Mouse (Mus musculus) E14TG2a.4 (cell line): ENCODE measurements at regions not wholly inside any gene's neighbourhood (a gene's known extent, or its start where the extent isn't known, plus 50 kb on each side); places are given as distances from the start of the nearest gene placed in this dataset.

Experiments used
- CTCF ChIP-seq: conservative IDR thresholded peaks from 2 replicates; pipeline ENCODE4 v1.5.1; 2014; ENCODE audit warnings: low read length
- POU5F1 ChIP-seq: IDR thresholded peaks from 2 replicates; pipeline ENCODE4 v1.6.1; 2014; ENCODE audit warnings: low read length, borderline replicate concordance

DNA sequence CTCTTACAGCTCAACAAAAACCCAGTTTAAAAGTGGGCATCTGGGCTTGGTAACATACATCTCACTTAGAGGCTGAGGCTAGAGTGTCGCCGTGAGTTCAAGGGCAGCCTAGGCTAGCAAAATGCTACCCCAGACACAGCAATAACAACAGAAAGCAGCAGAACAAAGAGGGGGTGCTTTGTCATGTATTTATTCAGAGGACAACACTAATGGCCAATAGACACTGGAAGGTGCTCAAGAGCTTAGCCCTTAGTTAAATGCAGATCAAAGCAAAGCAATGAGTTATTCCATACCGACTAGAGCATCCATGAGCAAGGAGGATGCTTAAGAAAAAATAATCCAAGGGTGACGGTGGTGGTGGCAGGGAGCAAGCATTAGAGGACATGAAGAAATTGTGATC is 158.7 kb downstream of the Evx1 start:
- TF ChIP-seq CTCF (no peak), POU5F1 (peak; percentile 81; the same call in 1 of the 2 replicates)
